Mouse (Mus musculus) midbrain, embryonic 13.5 days (tissue): Measurements from ENCODE around the gene Lbhd2. TPM values are rescaled to one million over a fixed set of nuclear protein-coding genes. Genes with fewer than 3 reads are reported as not detected.

Source experiments
- ATAC-seq: fragments of 200-750 bp; cut with Nextera tagmentation; 2 replicates; pipeline ENCODE4 v1.8.0; 2017; ENCODE audit warnings: mild to moderate bottlenecking, moderate TSS enrichment, moderate library complexity
- H3K27ac ChIP-seq: fragments of 300-500 bp; sonication (generic); 2 replicates; pipeline ENCODE4 v1.5.1; 2015; ENCODE audit warnings: inconsistent platforms, mild to moderate bottlenecking, moderate library complexity
- H3K27me3 ChIP-seq: fragments of 300-500 bp; sonication (generic); 2 replicates; pipeline ENCODE4 v1.6.1; 2015; ENCODE audit warnings: mild to moderate bottlenecking, inconsistent platforms
- H3K36me3 ChIP-seq: fragments of 300-500 bp; sonication (generic); 2 replicates; pipeline ENCODE4 v1.6.1; 2015; ENCODE audit warnings: mild to moderate bottlenecking, inconsistent platforms
- H3K4me1 ChIP-seq: fragments of 300-500 bp; sonication (generic); replicated peaks from 2 replicates; pipeline ENCODE4 v1.6.1; 2015; ENCODE audit warnings: inconsistent platforms
- H3K4me2 ChIP-seq: fragments of 300-500 bp; sonication (generic); replicated peaks from 2 replicates; pipeline ENCODE4 v1.6.1; 2015; ENCODE audit warnings: moderate library complexity, mild to moderate bottlenecking, inconsistent platforms
- H3K4me3 ChIP-seq: fragments of 300-500 bp; sonication (generic); replicated peaks from 2 replicates; pipeline ENCODE4 v1.5.1; 2015; ENCODE audit warnings: mild to moderate bottlenecking, inconsistent platforms
- H3K9ac ChIP-seq: fragments of 300-500 bp; sonication (generic); replicated peaks from 2 replicates; pipeline ENCODE4 v1.6.1; 2015; ENCODE audit warnings: mild to moderate bottlenecking, inconsistent platforms
- H3K9me3 ChIP-seq: fragments of 300-500 bp; sonication (generic); 2 replicates; pipeline ENCODE4 v1.6.1; 2016; ENCODE audit warnings: mild to moderate bottlenecking, inconsistent platforms
- WGBS: fragments of 180-500 bp; shearing (Covaris S2); methylation state at CpG from one replicate; pipeline ENCODE4 v1.1.7; 2015; 5-methylcytosine and 5-hydroxymethylcytosine counted together
- polyA plus RNA-seq: library from polyadenylated mRNA; unstranded; fragments of >200 nt; fragmentation: Nextera tagmentation; extraction: Ambion mirVana; gene quantifications from 2 replicates; pipeline ENCODE4 v1.2.1, GENCODE M21; 2015

The Lbhd2 gene
- polyA plus RNA-seq, 1 experiment from 2014 or later = not detected

- H3K27me3 ChIP-seq = peaks cover 51% of the 10 kb centered on the region; the same call in 1 of the 2 replicates
- H3K27ac ChIP-seq = no peak overlapping the region
- WGBS = 83% methylated on average over 1 of the region's 1 CpGs
- no peaks in the 10 kb centered on the region for H3K4me1 ChIP-seq
- no peak for ATAC-seq
- no peaks in the 10 kb centered on the region for H3K9me3 ChIP-seq
- H3K4me3 ChIP-seq = no peak overlapping the region
- H3K9ac ChIP-seq = no peak overlapping the region
- no peaks in the 10 kb centered on the region for H3K36me3 ChIP-seq
- no peak overlapping the region for H3K4me2 ChIP-seq
Observed at GRCm38 (mm10) chr12:111457742-111458141, 51.1 kb downstream of the Lbhd2 start.

Other genes with a start within 250 kb of the Lbhd2 start
- gene Traf3, start 240.4 kb upstream of the Lbhd2 start, polyA plus RNA-seq = 15.7 and 19.7 TPM in 2 replicates
- gene 4930595D18Rik, start 222.3 kb upstream of the Lbhd2 start, polyA plus RNA-seq = not detected in 2 replicates
- gene Amn, start 135.7 kb upstream of the Lbhd2 start, polyA plus RNA-seq = 1.9 and 2.0 TPM in 2 replicates
- 37.7 and 39.8 TPM in 2 replicates for gene Cdc42bpb, start 29.1 kb upstream of the Lbhd2 start, polyA plus RNA-seq
- 2.0 and 2.4 TPM in 2 replicates for gene Exoc3l4, start 10.2 kb downstream of the Lbhd2 start, polyA plus RNA-seq
- gene Tnfaip2, start 35.7 kb downstream of the Lbhd2 start, polyA plus RNA-seq = 0.28 and 1.3 TPM in 2 replicates
- 0.81 and 0.98 TPM in 2 replicates for gene Gm266, start 79.0 kb downstream of the Lbhd2 start, polyA plus RNA-seq
- 593 and 657 TPM in 2 replicates for gene Eif5, start 131.2 kb downstream of the Lbhd2 start, polyA plus RNA-seq
- gene Mark3, start 167.7 kb downstream of the Lbhd2 start, polyA plus RNA-seq = 49.2 and 57.2 TPM in 2 replicates